Mouse (Mus musculus) liver, postnatal 0 days (tissue): ENCODE measurements at regions not wholly inside any gene's neighbourhood (a gene's known extent, or its start where the extent isn't known, plus 50 kb on each side); places are given as distances from the start of the nearest gene placed in this dataset.

Source experiments
- CTCF ChIP-seq: sonication (generic); IDR thresholded peaks from 2 replicates; pipeline ENCODE4 v1.5.1; 2016; ENCODE audit warnings: antibody characterized with exemption, low read depth
- EP300 ChIP-seq: IDR thresholded peaks from 2 replicates; pipeline ENCODE4 v1.6.1; 2016; ENCODE audit warnings: antibody characterized with exemption, low read depth, mild to moderate bottlenecking

DNA sequence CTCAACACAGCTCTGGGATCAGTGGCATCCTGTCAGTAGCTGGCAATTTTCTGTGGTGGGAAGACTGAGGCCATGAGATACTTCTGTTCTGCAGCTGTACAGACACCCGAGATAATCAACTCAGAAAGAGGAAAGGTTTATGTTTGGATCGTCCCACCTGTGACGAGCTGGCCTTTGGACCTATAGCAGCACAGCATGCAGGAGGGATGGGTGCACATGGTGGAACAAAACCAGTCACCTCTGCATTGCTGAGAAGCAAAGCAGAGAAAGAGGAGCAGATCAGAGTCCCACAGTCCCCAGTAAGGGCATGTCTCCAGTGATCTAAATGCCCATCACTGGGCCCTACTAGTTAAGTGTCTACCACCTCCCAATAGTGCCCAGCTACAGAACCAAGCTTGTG is 76.9 kb upstream of the Galnt15 start:
- TF ChIP-seq EP300, result no peak
- TF ChIP-seq CTCF, result no peak
